Mouse (Mus musculus) testis, adult 2 months (tissue): ENCODE measurements around the gene Gm20388.

ENCODE experiments used
- CTCF ChIP-seq: fragments of 200-500 bp; IDR thresholded peaks from 2 replicates; pipeline ENCODE4 v1.5.1; 2012; ENCODE audit warnings: low read depth, mild to moderate bottlenecking, inconsistent platforms, low read length, moderate library complexity; ENCODE audit not compliant: control insufficient read depth, insufficient read depth, insufficient replicate concordance
- POLR2A ChIP-seq: fragments of 200-500 bp; IDR thresholded peaks from 2 replicates; pipeline ENCODE4 v1.6.1; 2012; ENCODE audit warnings: low read depth, mild to moderate bottlenecking, inconsistent platforms, low read length, moderate library complexity; ENCODE audit not compliant: control insufficient read depth

GRCm38 (mm10) chr8:123990277-123991049 is 4079.8 kb downstream of the Gm20388 start:
- TF ChIP-seq CTCF, result no peak
- no peak for TF ChIP-seq POLR2A
